Mouse (Mus musculus): ENCODE data around the gene Spn. TPM values are rescaled to one million over a fixed set of nuclear protein-coding genes. Genes with fewer than 3 reads are reported as not detected.
A peak's percentile ranks its signal among the peaks of the same experiment; 100 is the strongest.

Gene Spn
- polyA plus RNA-seq, 1 experiment = 1.5 TPM

GRCm38 (mm10) chr7:127139100-127139499 is 1.5 kb upstream of the Spn start:
- H3K9ac ChIP-seq (ENCODE audit: low read depth, poor library complexity, severe bottlenecking) = no peak overlapping the region
- no peak overlapping the region for H3K27ac ChIP-seq (ENCODE audit: insufficient read depth, low read length)
- peaks cover 9% of the 10 kb centered on the region for H3K4me1 ChIP-seq (ENCODE audit: control insufficient read depth, insufficient read depth, low read length)
- no peaks in the 10 kb centered on the region for H3K9me3 ChIP-seq (replicated peaks; ENCODE audit: control insufficient read depth, insufficient read depth, low read length, poor library complexity, severe bottlenecking)
- H3K36me3 ChIP-seq (ENCODE audit: control insufficient read depth, insufficient read depth, low read length, poor library complexity, severe bottlenecking) = no peaks in the 10 kb centered on the region
- H3K27me3 ChIP-seq (ENCODE audit: control insufficient read depth, insufficient read depth, low read length, poor library complexity, severe bottlenecking) = no peaks in the 10 kb centered on the region
- H3K4me3 ChIP-seq (ENCODE audit: low read depth, low read length) = no peak overlapping the region
- TF ChIP-seq EP300 (IDR thresholded peaks at IDR 0.05; ENCODE audit: insufficient read depth, low read depth, low read length) (no peak), POLR2A (IDR thresholded peaks at IDR 0.05; ENCODE audit: insufficient read depth, low read length) (no peak), CTCF (IDR thresholded peaks at IDR 0.05; ENCODE audit: low read depth, low read length) (no peak)

GRCm38 (mm10) chr7:127136181-127137071 is 1.2 kb downstream of the Spn start:
- H3K36me3 ChIP-seq (ENCODE audit: control insufficient read depth, insufficient read depth, low read length, poor library complexity, severe bottlenecking) = no peaks in the 10 kb centered on the region
- no peaks in the 10 kb centered on the region for H3K27me3 ChIP-seq (ENCODE audit: control insufficient read depth, insufficient read depth, low read length, poor library complexity, severe bottlenecking)
- peak overlapping the region; percentile 15; the same call in 1 of the 2 replicates for H3K4me3 ChIP-seq (ENCODE audit: low read depth, low read length)
- H3K9ac ChIP-seq (ENCODE audit: low read depth, poor library complexity, severe bottlenecking) = no peak overlapping the region
- H3K9me3 ChIP-seq (replicated peaks; ENCODE audit: control insufficient read depth, insufficient read depth, low read length, poor library complexity, severe bottlenecking) = no peaks in the 10 kb centered on the region
- no peak for TF ChIP-seq POLR2A (IDR thresholded peaks at IDR 0.05; ENCODE audit: insufficient read depth, low read length)
- TF ChIP-seq EP300 (IDR thresholded peaks at IDR 0.05; ENCODE audit: insufficient read depth, low read depth, low read length) = no peak
- TF ChIP-seq CTCF (IDR thresholded peaks at IDR 0.05; ENCODE audit: low read depth, low read length) = no peak
- H3K4me1 ChIP-seq (ENCODE audit: control insufficient read depth, insufficient read depth, low read length) = peaks cover 9% of the 10 kb centered on the region
- no peak overlapping the region for H3K27ac ChIP-seq (ENCODE audit: insufficient read depth, low read length)

GRCm38 (mm10) chr7:127134821-127135447 is 2.7 kb downstream of the Spn start:
- H3K4me1 ChIP-seq (ENCODE audit: control insufficient read depth, insufficient read depth, low read length) = peaks cover 7% of the 10 kb centered on the region
- no peak overlapping the region for H3K9ac ChIP-seq (ENCODE audit: low read depth, poor library complexity, severe bottlenecking)
- no peak for TF ChIP-seq POLR2A (IDR thresholded peaks at IDR 0.05; ENCODE audit: insufficient read depth, low read length)
- no peak for TF ChIP-seq EP300 (IDR thresholded peaks at IDR 0.05; ENCODE audit: insufficient read depth, low read depth, low read length)
- no peak for TF ChIP-seq CTCF (IDR thresholded peaks at IDR 0.05; ENCODE audit: low read depth, low read length)
- no peak overlapping the region for H3K4me3 ChIP-seq (ENCODE audit: low read depth, low read length)
- H3K27me3 ChIP-seq (ENCODE audit: control insufficient read depth, insufficient read depth, low read length, poor library complexity, severe bottlenecking) = no peaks in the 10 kb centered on the region
- no peaks in the 10 kb centered on the region for H3K36me3 ChIP-seq (ENCODE audit: control insufficient read depth, insufficient read depth, low read length, poor library complexity, severe bottlenecking)
- no peaks in the 10 kb centered on the region for H3K9me3 ChIP-seq (replicated peaks; ENCODE audit: control insufficient read depth, insufficient read depth, low read length, poor library complexity, severe bottlenecking)
- no peak overlapping the region for H3K27ac ChIP-seq (ENCODE audit: insufficient read depth, low read length)

- Histone ChIP-seq H3K27ac (ENCODE audit: insufficient read depth, low read length) (no peak overlapping the region), H3K9ac (ENCODE audit: low read depth, poor library complexity, severe bottlenecking) (no peak overlapping the region), H3K4me3 (ENCODE audit: low read depth, low read length) (no peak overlapping the region), H3K27me3 (ENCODE audit: control insufficient read depth, insufficient read depth, low read length, poor library complexity, severe bottlenecking) (no peaks in the 10 kb centered on the region), H3K36me3 (ENCODE audit: control insufficient read depth, insufficient read depth, low read length, poor library complexity, severe bottlenecking) (no peaks in the 10 kb centered on the region), H3K4me1 (ENCODE audit: control insufficient read depth, insufficient read depth, low read length) (peaks cover 6% of the 10 kb centered on the region), H3K9me3 (replicated peaks; ENCODE audit: control insufficient read depth, insufficient read depth, low read length, poor library complexity, severe bottlenecking) (no peaks in the 10 kb centered on the region)
- TF ChIP-seq EP300 (IDR thresholded peaks at IDR 0.05; ENCODE audit: insufficient read depth, low read depth, low read length) = no peak
- TF ChIP-seq POLR2A (IDR thresholded peaks at IDR 0.05; ENCODE audit: insufficient read depth, low read length) = no peak
- TF ChIP-seq CTCF (IDR thresholded peaks at IDR 0.05; ENCODE audit: low read depth, low read length) = no peak
Observed at GRCm38 (mm10) chr7:127133125-127133524, 4.5 kb downstream of the Spn start.

GRCm38 (mm10) chr7:127129638-127130037 is 8.0 kb downstream of the Spn start:
- Histone ChIP-seq H3K36me3 (ENCODE audit: control insufficient read depth, insufficient read depth, low read length, poor library complexity, severe bottlenecking) (no peaks in the 10 kb centered on the region), H3K9ac (ENCODE audit: low read depth, poor library complexity, severe bottlenecking) (no peak overlapping the region), H3K27me3 (ENCODE audit: control insufficient read depth, insufficient read depth, low read length, poor library complexity, severe bottlenecking) (no peaks in the 10 kb centered on the region), H3K27ac (ENCODE audit: insufficient read depth, low read length) (no peak overlapping the region), H3K4me1 (ENCODE audit: control insufficient read depth, insufficient read depth, low read length) (peaks cover under 1% of the 10 kb centered on the region), H3K9me3 (replicated peaks; ENCODE audit: control insufficient read depth, insufficient read depth, low read length, poor library complexity, severe bottlenecking) (no peaks in the 10 kb centered on the region), H3K4me3 (ENCODE audit: low read depth, low read length) (no peak overlapping the region)
- TF ChIP-seq CTCF (IDR thresholded peaks at IDR 0.05; ENCODE audit: low read depth, low read length) (peak; percentile 44), POLR2A (IDR thresholded peaks at IDR 0.05; ENCODE audit: insufficient read depth, low read length) (no peak)

- H3K4me3 ChIP-seq (ENCODE audit: low read depth, low read length) = peak within 1 kb of the TSS; percentile 55
- peak within 1 kb of the TSS; percentile 50 for H3K9ac ChIP-seq (ENCODE audit: low read depth, poor library complexity, severe bottlenecking)
- TF ChIP-seq EP300 (IDR thresholded peaks at IDR 0.05; ENCODE audit: insufficient read depth, low read depth, low read length) (no peak), POLR2A (IDR thresholded peaks at IDR 0.05; ENCODE audit: insufficient read depth, low read length) (no peak), CTCF (IDR thresholded peaks at IDR 0.05; ENCODE audit: low read depth, low read length) (no peak)
- H3K36me3 ChIP-seq (ENCODE audit: control insufficient read depth, insufficient read depth, low read length, poor library complexity, severe bottlenecking) = no peaks in the 10 kb centered on the region
- H3K9me3 ChIP-seq (replicated peaks; ENCODE audit: control insufficient read depth, insufficient read depth, low read length, poor library complexity, severe bottlenecking) = no peaks in the 10 kb centered on the region
- H3K4me1 ChIP-seq (ENCODE audit: control insufficient read depth, insufficient read depth, low read length) = peaks cover 12% of the 10 kb centered on the region
- H3K27me3 ChIP-seq (ENCODE audit: control insufficient read depth, insufficient read depth, low read length, poor library complexity, severe bottlenecking) = no peaks in the 10 kb centered on the region
- H3K27ac ChIP-seq (ENCODE audit: insufficient read depth, low read length) = peak within 1 kb of the TSS; percentile 12
Observed at GRCm38 (mm10) chr7:127121911-127122270, 15.7 kb downstream of the Spn start, which contains the start of gene Qprt. TSS of gene Qprt (minus strand) at chr7:127122226.
